Mouse (Mus musculus) hindbrain, embryonic 15.5 days (tissue): ENCODE results near the gene Mbnl2. TPM values are rescaled to one million over a fixed set of nuclear protein-coding genes. Genes with fewer than 3 reads are reported as not detected.

Source experiments
- ATAC-seq: fragments of 200-750 bp; cut with Nextera tagmentation; 2 replicates; pipeline ENCODE4 v1.8.0; 2017; ENCODE audit warnings: low read depth, moderate number of reproducible peaks, moderate TSS enrichment; ENCODE audit not compliant: low FRiP score
- H3K27ac ChIP-seq: fragments of 300-500 bp; sonication (generic); replicated peaks from 2 replicates; pipeline ENCODE4 v1.5.1; 2015; ENCODE audit warnings: mild to moderate bottlenecking, inconsistent platforms
- H3K27me3 ChIP-seq: fragments of 300-500 bp; sonication (generic); 2 replicates; pipeline ENCODE4 v1.6.1; 2015; ENCODE audit warnings: control low read depth, inconsistent platforms
- H3K36me3 ChIP-seq: fragments of 300-500 bp; sonication (generic); 2 replicates; pipeline ENCODE4 v1.6.1; 2015; ENCODE audit warnings: control low read depth, inconsistent platforms
- H3K4me1 ChIP-seq: fragments of 300-500 bp; sonication (generic); replicated peaks from 2 replicates; pipeline ENCODE4 v1.6.1; 2015; ENCODE audit warnings: control low read depth, inconsistent platforms
- H3K4me2 ChIP-seq: fragments of 300-500 bp; sonication (generic); 2 replicates; pipeline ENCODE4 v1.6.1; 2015; ENCODE audit warnings: moderate library complexity, mild to moderate bottlenecking, inconsistent platforms
- H3K4me3 ChIP-seq: fragments of 300-500 bp; sonication (generic); 2 replicates; pipeline ENCODE4 v1.5.1; 2015; ENCODE audit warnings: mild to moderate bottlenecking, inconsistent platforms
- H3K9ac ChIP-seq: fragments of 300-500 bp; sonication (generic); 2 replicates; pipeline ENCODE4 v1.6.1; 2015; ENCODE audit warnings: inconsistent platforms
- H3K9me3 ChIP-seq: fragments of 300-500 bp; sonication (generic); 2 replicates; pipeline ENCODE4 v1.6.1; 2016; ENCODE audit warnings: control low read depth, inconsistent platforms
- WGBS: fragments of 180-500 bp; shearing (Covaris S2); methylation state at CpG from one replicate; pipeline ENCODE4 v1.1.7; 2015; 5-methylcytosine and 5-hydroxymethylcytosine counted together
- polyA plus RNA-seq: library from polyadenylated mRNA; unstranded; fragments of >200 nt; fragmentation: Nextera tagmentation; extraction: Ambion mirVana; gene quantifications from 2 replicates; pipeline ENCODE4 v1.2.1, GENCODE M21; 2015

Gene Mbnl2
- polyA plus RNA-seq, 1 experiment from 2014 or later = 25.5 TPM

- 75% methylated on average over 11 of the region's 11 CpGs for WGBS
- ATAC-seq = no peak
These were observed 30.8 kb downstream of the Mbnl2 start for GRCm38 (mm10) chr14:120306229-120306628.

GRCm38 (mm10) chr14:120307356-120307755 is 31.9 kb downstream of the Mbnl2 start:
- Histone ChIP-seq H3K4me1 (peaks cover 42% of the 10 kb centered on the region), H3K36me3 (no peaks in the 10 kb centered on the region), H3K27ac (no peak overlapping the region), H3K4me2 (no peak overlapping the region), H3K27me3 (no peaks in the 10 kb centered on the region), H3K9me3 (no peaks in the 10 kb centered on the region), H3K9ac (no peak overlapping the region), H3K4me3 (no peak overlapping the region)
- ATAC-seq = no peak
- WGBS = 68% methylated on average over 3 of the region's 3 CpGs

More at GRCm38 (mm10) chr14:120306229-120306628, 30.8 kb downstream of the Mbnl2 start:
- H3K4me1 ChIP-seq = peaks cover 36% of the 10 kb centered on the region
- H3K4me3 ChIP-seq = no peak overlapping the region
- H3K9me3 ChIP-seq = no peaks in the 10 kb centered on the region
- H3K36me3 ChIP-seq = no peaks in the 10 kb centered on the region
- no peak overlapping the region for H3K4me2 ChIP-seq
- no peaks in the 10 kb centered on the region for H3K27me3 ChIP-seq
- no peak overlapping the region for H3K27ac ChIP-seq
- no peak overlapping the region for H3K9ac ChIP-seq

DNA sequence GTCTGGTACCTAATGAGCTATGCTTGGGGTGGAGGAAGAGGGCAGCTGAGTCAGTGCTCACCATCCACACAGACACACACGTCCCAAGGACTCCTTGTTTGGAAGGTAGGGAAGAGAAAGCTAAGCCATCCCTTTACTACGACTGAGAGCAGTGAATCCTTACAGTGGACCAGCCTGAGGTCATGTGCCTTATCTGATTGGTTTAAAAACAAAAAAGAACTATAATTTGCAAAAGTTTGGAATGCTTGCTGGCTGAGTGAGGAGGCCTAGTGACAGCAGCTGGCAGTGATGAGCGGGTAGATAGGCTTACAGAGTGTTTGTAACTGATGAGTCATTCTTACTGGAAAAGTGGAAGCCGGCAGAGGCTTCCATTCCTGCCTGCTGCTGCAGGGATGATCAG is 32.5 kb downstream of the Mbnl2 start:
- Histone ChIP-seq H3K36me3 (no peaks in the 10 kb centered on the region), H3K27me3 (no peaks in the 10 kb centered on the region), H3K4me2 (no peak overlapping the region), H3K27ac (no peak overlapping the region), H3K9ac (no peak overlapping the region), H3K9me3 (no peaks in the 10 kb centered on the region), H3K4me1 (peaks cover 39% of the 10 kb centered on the region), H3K4me3 (no peak overlapping the region)
- 67% methylated on average over 4 of the region's 4 CpGs for WGBS
- ATAC-seq = no peak

GRCm38 (mm10) chr14:120309691-120310090 is 34.2 kb downstream of the Mbnl2 start:
- Histone ChIP-seq H3K4me3 (no peak overlapping the region), H3K36me3 (no peaks in the 10 kb centered on the region), H3K27me3 (no peaks in the 10 kb centered on the region), H3K4me1 (peaks cover 33% of the 10 kb centered on the region), H3K9ac (no peak overlapping the region), H3K4me2 (no peak overlapping the region), H3K27ac (no peak overlapping the region), H3K9me3 (no peaks in the 10 kb centered on the region)
- 78% methylated on average over 6 of the region's 6 CpGs for WGBS
- peak; percentile 21; the same call in 1 of the 2 replicates for ATAC-seq

- no peak for ATAC-seq
- Histone ChIP-seq H3K9ac (no peak overlapping the region), H3K4me3 (no peak overlapping the region), H3K4me1 (peaks cover 33% of the 10 kb centered on the region), H3K9me3 (no peaks in the 10 kb centered on the region), H3K27ac (no peak overlapping the region), H3K36me3 (no peaks in the 10 kb centered on the region), H3K27me3 (no peaks in the 10 kb centered on the region), H3K4me2 (no peak overlapping the region)
- WGBS = 57% methylated on average over 12 of the region's 12 CpGs
These were observed 36.0 kb downstream of the Mbnl2 start for GRCm38 (mm10) chr14:120311330-120312097.

DNA sequence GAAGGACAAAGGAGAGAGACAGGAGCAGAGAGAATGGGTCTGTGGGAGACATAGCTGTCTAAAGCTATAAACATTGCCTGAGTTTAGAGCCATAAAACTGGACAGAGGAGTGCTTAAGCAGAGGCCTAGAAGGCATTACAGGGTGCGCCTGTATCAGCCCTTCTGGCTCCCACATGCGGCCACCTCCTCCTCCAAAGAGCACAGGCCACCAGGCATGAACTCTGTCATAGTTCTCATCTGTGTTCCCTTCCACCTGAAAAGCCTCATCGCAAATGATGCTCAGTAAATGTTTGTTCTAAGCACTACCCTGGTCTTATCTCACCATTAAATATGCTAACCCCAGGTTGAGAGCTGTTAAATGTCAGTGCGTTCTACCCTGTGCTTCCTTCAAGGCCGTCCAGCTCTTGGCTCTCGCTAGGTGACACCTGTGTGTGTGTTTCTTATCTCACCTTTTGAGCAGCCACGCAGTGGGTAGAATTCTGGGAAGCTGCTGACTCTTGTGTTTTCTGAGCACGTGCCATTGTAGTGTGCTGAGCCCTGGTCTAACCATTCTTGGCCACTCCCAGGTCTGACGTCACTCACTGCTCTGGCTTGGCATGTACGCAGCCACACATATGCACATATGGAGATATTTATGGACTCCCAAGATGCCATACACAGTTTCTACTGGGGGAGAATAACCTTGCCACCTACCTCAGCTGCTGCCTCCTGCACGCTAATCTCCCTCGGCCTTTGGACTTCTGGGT is 37.4 kb downstream of the Mbnl2 start:
- 92% methylated on average over 12 of the region's 12 CpGs for WGBS
- no peaks in the 10 kb centered on the region for H3K27me3 ChIP-seq
- no peak overlapping the region for H3K9ac ChIP-seq
- H3K9me3 ChIP-seq = no peaks in the 10 kb centered on the region
- H3K4me1 ChIP-seq = peaks cover 24% of the 10 kb centered on the region
- H3K4me3 ChIP-seq = no peak overlapping the region
- no peak for ATAC-seq
- H3K27ac ChIP-seq = no peak overlapping the region
- H3K36me3 ChIP-seq = no peaks in the 10 kb centered on the region
- H3K4me2 ChIP-seq = no peak overlapping the region

- Histone ChIP-seq H3K36me3 (no peaks in the 10 kb centered on the region), H3K4me2 (no peak overlapping the region), H3K27me3 (no peaks in the 10 kb centered on the region), H3K4me1 (peaks cover 23% of the 10 kb centered on the region), H3K27ac (no peak overlapping the region), H3K9me3 (no peaks in the 10 kb centered on the region), H3K4me3 (no peak overlapping the region), H3K9ac (no peak overlapping the region)
- WGBS = 91% methylated on average over 8 of the region's 8 CpGs
- no peak for ATAC-seq
These were observed 38.0 kb downstream of the Mbnl2 start for GRCm38 (mm10) chr14:120313466-120313865.

DNA sequence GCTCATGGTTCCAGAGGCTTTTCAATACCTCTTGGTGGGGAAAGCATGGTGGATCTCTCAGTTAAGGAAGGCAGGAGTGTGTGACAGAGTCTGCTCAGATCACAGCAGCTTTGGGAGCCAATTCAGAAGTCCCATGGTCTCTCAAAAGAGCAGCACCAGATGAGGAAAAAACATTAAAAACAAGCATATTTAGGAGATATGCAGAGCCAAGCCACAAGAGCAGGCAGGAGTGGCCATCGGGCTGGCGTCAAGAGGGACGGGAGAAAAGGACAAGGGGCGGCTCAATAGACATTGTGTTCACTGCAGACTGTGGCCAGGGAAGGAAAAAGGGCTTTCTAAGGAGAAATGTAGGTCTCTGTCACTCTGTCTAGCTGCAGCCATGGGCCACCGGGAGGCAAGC is 40.3 kb downstream of the Mbnl2 start:
- no peaks in the 10 kb centered on the region for H3K9me3 ChIP-seq
- H3K27ac ChIP-seq = no peak overlapping the region
- WGBS = 71% methylated on average over 5 of the region's 5 CpGs
- no peak for ATAC-seq
- peaks cover 9% of the 10 kb centered on the region; the same call in 1 of the 2 replicates for H3K4me1 ChIP-seq
- H3K4me2 ChIP-seq = no peak overlapping the region
- H3K36me3 ChIP-seq = no peaks in the 10 kb centered on the region
- H3K9ac ChIP-seq = no peak overlapping the region
- no peaks in the 10 kb centered on the region for H3K27me3 ChIP-seq
- no peak overlapping the region for H3K4me3 ChIP-seq

DNA sequence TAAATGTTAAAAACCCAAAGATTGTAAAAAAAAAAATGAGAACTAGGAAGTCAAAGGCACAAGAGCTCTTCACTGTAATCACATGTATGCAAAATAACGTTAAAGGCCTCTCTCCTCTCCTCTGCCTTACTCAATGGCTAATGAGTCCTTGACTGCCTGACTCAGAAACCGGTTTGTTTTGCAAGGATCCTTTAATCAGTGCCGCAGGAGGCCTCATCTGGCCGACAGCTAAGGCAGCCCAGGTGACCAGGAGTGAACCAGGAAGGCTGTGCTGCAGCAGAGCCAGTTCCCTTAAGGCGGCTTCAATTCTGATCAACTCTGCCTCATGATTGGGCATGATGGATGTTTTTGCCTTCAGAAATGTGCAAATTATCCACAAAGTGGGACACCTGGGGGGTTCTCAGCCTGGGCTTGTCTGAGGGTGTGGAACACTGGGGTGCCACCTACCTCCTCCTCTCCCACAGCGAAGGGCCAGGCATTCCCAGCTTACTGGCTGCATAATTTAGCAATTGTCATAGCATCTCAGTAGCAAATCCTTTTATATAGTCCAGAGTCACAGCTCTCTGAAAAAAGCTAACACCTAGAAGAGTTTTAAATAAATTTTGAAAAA is 43.0 kb downstream of the Mbnl2 start:
- WGBS = 36% methylated on average over 6 of the region's 6 CpGs
- H3K4me2 ChIP-seq = no peak overlapping the region
- ATAC-seq = no peak
- no peak overlapping the region for H3K27ac ChIP-seq
- no peaks in the 10 kb centered on the region for H3K36me3 ChIP-seq
- H3K4me3 ChIP-seq = no peak overlapping the region
- no peaks in the 10 kb centered on the region for H3K4me1 ChIP-seq
- no peak overlapping the region for H3K9ac ChIP-seq
- no peaks in the 10 kb centered on the region for H3K27me3 ChIP-seq
- no peaks in the 10 kb centered on the region for H3K9me3 ChIP-seq

DNA sequence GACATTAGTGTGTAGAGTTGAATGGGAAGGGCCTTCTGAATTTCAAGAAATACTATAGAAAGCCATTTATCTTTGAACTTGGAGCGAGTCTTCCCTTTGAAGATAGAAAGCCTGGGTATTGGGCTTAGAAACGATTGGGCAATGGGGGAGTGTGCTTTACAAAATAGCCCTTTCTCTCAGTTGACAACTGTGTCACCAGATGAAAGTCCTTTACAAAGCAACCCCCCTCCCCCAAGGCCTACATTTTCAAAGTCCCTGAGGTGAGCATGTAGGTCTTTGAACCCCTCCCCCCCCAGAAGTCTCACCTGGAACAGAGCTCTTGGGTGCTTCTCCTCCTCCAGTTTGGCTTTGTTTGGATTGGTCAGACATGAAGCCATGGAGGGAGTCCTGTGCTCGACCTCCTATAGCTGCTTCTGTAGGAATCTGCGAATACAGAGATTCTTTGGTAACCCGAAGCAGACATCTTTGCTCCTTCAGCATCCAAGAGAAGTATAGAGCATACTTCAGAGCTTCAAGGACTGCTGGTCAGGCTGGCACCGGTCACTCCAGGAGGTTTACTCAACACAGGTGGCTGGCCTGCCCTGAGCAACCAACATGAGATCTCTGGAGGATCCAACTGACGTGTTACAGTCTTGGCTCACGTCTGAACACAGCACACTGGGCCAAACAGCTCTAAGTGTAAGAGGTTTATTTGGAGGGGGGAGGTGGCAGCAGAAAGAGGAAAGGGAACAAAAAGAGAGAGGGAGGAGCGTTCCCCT is 43.7 kb downstream of the Mbnl2 start:
- Histone ChIP-seq H3K4me2 (no peak overlapping the region), H3K9ac (no peak overlapping the region), H3K27ac (no peak overlapping the region), H3K27me3 (no peaks in the 10 kb centered on the region), H3K36me3 (no peaks in the 10 kb centered on the region), H3K9me3 (no peaks in the 10 kb centered on the region), H3K4me1 (no peaks in the 10 kb centered on the region), H3K4me3 (no peak overlapping the region)
- 75% methylated on average over 9 of the region's 9 CpGs for WGBS
- no peak for ATAC-seq

DNA sequence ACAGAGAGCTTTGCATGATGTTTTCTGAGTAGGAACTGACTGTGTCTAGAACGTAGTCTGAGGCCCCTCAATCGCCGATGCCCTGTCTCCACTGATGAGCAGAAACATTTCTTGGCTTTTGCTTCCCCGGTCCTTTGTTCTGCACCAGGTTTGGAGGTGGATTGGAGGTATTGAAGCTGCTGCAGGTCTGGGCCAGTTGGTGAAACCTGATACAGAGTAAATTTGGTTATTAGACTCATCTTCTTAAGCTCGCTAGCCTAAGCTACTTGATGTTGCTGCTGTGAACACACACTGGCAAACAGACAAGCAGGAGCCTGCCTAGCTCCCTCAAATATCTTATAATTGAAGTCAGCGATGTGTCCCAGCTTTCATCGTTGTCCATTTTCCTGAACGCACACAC is 46.6 kb downstream of the Mbnl2 start:
- H3K27ac ChIP-seq = no peak overlapping the region
- no peak overlapping the region for H3K9ac ChIP-seq
- WGBS = 96% methylated on average over 8 of the region's 8 CpGs
- H3K9me3 ChIP-seq = no peaks in the 10 kb centered on the region
- H3K4me3 ChIP-seq = no peak overlapping the region
- ATAC-seq = no peak
- H3K4me2 ChIP-seq = no peak overlapping the region
- no peaks in the 10 kb centered on the region for H3K4me1 ChIP-seq
- H3K27me3 ChIP-seq = no peaks in the 10 kb centered on the region
- no peaks in the 10 kb centered on the region for H3K36me3 ChIP-seq

DNA sequence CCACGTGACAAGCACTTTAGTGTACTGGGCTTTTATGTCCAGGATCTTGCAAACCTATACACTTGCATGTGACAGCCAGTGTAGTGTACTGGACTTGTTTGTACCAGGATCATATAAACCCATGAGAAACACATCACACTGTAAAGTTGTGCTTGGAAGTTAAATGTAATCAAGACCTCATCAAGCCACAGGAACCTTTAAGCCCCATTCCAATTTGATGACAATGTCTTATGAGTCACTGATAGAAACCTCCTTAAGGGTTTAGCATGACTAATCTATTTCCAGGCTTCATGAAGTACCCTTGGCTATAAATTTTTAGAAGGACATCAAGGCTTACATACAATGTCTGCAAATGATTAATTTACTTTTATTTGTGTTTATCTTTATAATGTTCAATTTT is 47.6 kb downstream of the Mbnl2 start:
- Histone ChIP-seq H3K36me3 (no peaks in the 10 kb centered on the region), H3K4me2 (no peak overlapping the region), H3K27ac (no peak overlapping the region), H3K9ac (no peak overlapping the region), H3K4me3 (no peak overlapping the region), H3K4me1 (no peaks in the 10 kb centered on the region), H3K9me3 (no peaks in the 10 kb centered on the region), H3K27me3 (no peaks in the 10 kb centered on the region)
- ATAC-seq = no peak
- 92% methylated on average over 1 of the region's 1 CpGs for WGBS
